Mouse (Mus musculus) kidney, postnatal 0 days (tissue): Measurements from ENCODE around the gene Ankrd22. TPM values are rescaled to one million over a fixed set of nuclear protein-coding genes. Genes with fewer than 3 reads are reported as not detected.

ENCODE experiments used
- ATAC-seq: fragments of 200-750 bp; cut with Nextera tagmentation; replicated peaks from 2 replicates; pipeline ENCODE4 v1.8.0; 2017; ENCODE audit warnings: low read depth, moderate number of reproducible peaks, moderate TSS enrichment, moderate library complexity; ENCODE audit not compliant: low FRiP score
- DNase-seq: peaks from one replicate; pipeline ENCODE4 v3.0.0-alpha.2; 2016; ENCODE audit warnings: low spot score
- H3K27ac ChIP-seq: fragments of 300-500 bp; sonication (generic); 2 replicates; pipeline ENCODE4 v1.5.1; 2014; ENCODE audit warnings: mild to moderate bottlenecking
- H3K27me3 ChIP-seq: fragments of 300-500 bp; sonication (generic); 2 replicates; pipeline ENCODE4 v1.6.1; 2014; ENCODE audit warnings: low read length, mixed read lengths; ENCODE audit not compliant: insufficient read depth
- H3K36me3 ChIP-seq: fragments of 300-500 bp; sonication (generic); 2 replicates; pipeline ENCODE4 v1.6.1; 2014; ENCODE audit warnings: low read length, mixed read lengths; ENCODE audit not compliant: insufficient read depth
- H3K4me1 ChIP-seq: fragments of 300-500 bp; sonication (generic); replicated peaks from 2 replicates; pipeline ENCODE4 v1.6.1; 2014; ENCODE audit warnings: antibody characterized with exemption, low read length, mixed read lengths; ENCODE audit not compliant: insufficient read depth
- H3K4me2 ChIP-seq: fragments of 300-500 bp; sonication (generic); 2 replicates; pipeline ENCODE4 v1.6.1; 2014; ENCODE audit warnings: mild to moderate bottlenecking, low read length, moderate library complexity, mixed read lengths
- H3K4me3 ChIP-seq: fragments of 300-500 bp; sonication (generic); replicated peaks from 2 replicates; pipeline ENCODE4 v1.5.1; 2014; ENCODE audit warnings: low read depth, low read length
- H3K9ac ChIP-seq: fragments of 300-500 bp; sonication (generic); 2 replicates; pipeline ENCODE4 v1.6.1; 2014; ENCODE audit warnings: low read depth, low read length
- H3K9me3 ChIP-seq: fragments of 300-500 bp; sonication (generic); replicated peaks from 2 replicates; pipeline ENCODE4 v1.6.1; 2016; ENCODE audit warnings: low read length, inconsistent platforms, mixed read lengths
- CTCF ChIP-seq: IDR thresholded peaks from 2 replicates; pipeline ENCODE4 v1.5.1; 2016; ENCODE audit warnings: antibody characterized with exemption, low read depth, mild to moderate bottlenecking, moderate library complexity
- polyA plus RNA-seq: library from polyadenylated mRNA; unstranded; fragments of >200 nt; fragmentation: Nextera tagmentation; extraction: Ambion mirVana; gene quantifications from 2 replicates; pipeline ENCODE4 v1.2.1, GENCODE M21; 2015

Gene Ankrd22
- polyA plus RNA-seq, 1 experiment from 2014 or later = 0.14 TPM

GRCm38 (mm10) chr19:34074239-34074638, 91.6 kb downstream of the Ankrd22 start:
- Histone ChIP-seq H3K9me3 (no peaks in the 10 kb centered on the region), H3K4me2 (no peak overlapping the region), H3K27ac (no peak overlapping the region), H3K36me3 (no peaks in the 10 kb centered on the region), H3K4me1 (no peaks in the 10 kb centered on the region), H3K9ac (no peak overlapping the region), H3K4me3 (no peak overlapping the region), H3K27me3 (no peaks in the 10 kb centered on the region)
- no peak for TF ChIP-seq CTCF
- DNase-seq = no peak
- ATAC-seq = no peak

Other genes starting within 250 kb of the Ankrd22 start
- gene Lipf, start 204.9 kb downstream of the Ankrd22 start, polyA plus RNA-seq = 0.26 and 0.47 TPM in 2 replicates
- gene Lipk, start 157.8 kb downstream of the Ankrd22 start, polyA plus RNA-seq = not detected in 2 replicates
- not detected in 2 replicates for gene Lipn, start 98.7 kb downstream of the Ankrd22 start, polyA plus RNA-seq
- gene Lipm, start 65.1 kb downstream of the Ankrd22 start, polyA plus RNA-seq = not detected in 2 replicates
- gene Stambpl1, start 26.2 kb upstream of the Ankrd22 start, polyA plus RNA-seq = 4.9 and 6.7 TPM in 2 replicates
- gene Acta2, start 89.5 kb upstream of the Ankrd22 start, polyA plus RNA-seq = 450 and 526 TPM in 2 replicates
- gene Fas, start 124.6 kb upstream of the Ankrd22 start, polyA plus RNA-seq = 7.6 and 8.4 TPM in 2 replicates